In genomic region chr3:145924649-145925337, GRCm38 (mm10) we compare ENCODE assay signal across 8 mouse cellular contexts. TPM values are rescaled to one million over a fixed set of nuclear protein-coding genes. Genes with fewer than 3 reads are reported as not detected.
DNase-seq lines count a peak whose midpoint lies in the region; ATAC-seq lines count a peak whose summit lies in the region.

No protein-coding gene starts in this region.

- H3K36me3 ChIP-seq in hindbrain, embryonic 10.5 days: peaks cover 18% of the 10 kb centered on the region

- H3K4me1 ChIP-seq in hindbrain, embryonic 10.5 days (replicated peaks): peaks cover 26% of the 10 kb centered on the region

- no peaks in the 10 kb centered on the region for H3K9me3 ChIP-seq in hindbrain, embryonic 10.5 days

- peak overlapping the region; percentile 95 for H3K4me3 ChIP-seq in hindbrain, embryonic 10.5 days

- peak; percentile 65 for DNase-seq in Muller cell, postnatal 12 days (ENCODE audit: inconsistent ontology term)
- peak; percentile 57 to 67 for DNase-seq in cerebellum, adult 18-20 months
- DNase-seq in hindbrain, embryonic 10.5 days (ENCODE audit: low spot score): no peak
- peak; percentile 58 to 71 for DNase-seq in layer of hippocampus, postnatal 10 days (ENCODE audit: low spot score in 2 of 2)
- DNase-seq in lung, postnatal 10 days: peak; percentile 64
- peak; percentile 59 for DNase-seq in ovary, postnatal 36 days (ENCODE audit: low spot score)
- peak; percentile 52 for DNase-seq in urinary bladder, postnatal 25 days (ENCODE audit: low spot score)

- WGBS in hindbrain, embryonic 10.5 days: 5% methylated on average over 39 of the region's 39 CpGs

- H3K27ac ChIP-seq in hindbrain, embryonic 10.5 days: peak overlapping the region; percentile 95

- H3K27me3 ChIP-seq in hindbrain, embryonic 10.5 days (ENCODE audit: insufficient read depth, poor library complexity, severe bottlenecking): no peaks in the 10 kb centered on the region

- ATAC-seq in frontal cortex, adult (ENCODE audit: low TSS enrichment): peak; percentile 26

RNA-seq across cellular contexts. Expression of gene Bcl10, which starts 2.2 kb away (rescaled TPM):
- polyA plus RNA-seq in hindbrain, embryonic 10.5 days (2016; fragmentation: Nextera tagmentation; extraction: Ambion mirVana): 48.4 and 48.5 TPM in 2 replicates
- total RNA-seq in layer of hippocampus, postnatal 10 days (2021): 10 to 100 TPM; 16.8 to 17.5 TPM

RNA-seq across cellular contexts. Expression of gene 2410004B18Rik, which starts 13.0 kb away (rescaled TPM):
- 54.7 and 56.4 TPM in 2 replicates for polyA plus RNA-seq in hindbrain, embryonic 10.5 days (2016; fragmentation: Nextera tagmentation; extraction: Ambion mirVana)
- total RNA-seq in layer of hippocampus, postnatal 10 days (2021): 10 to 100 TPM; 35.8 to 44.8 TPM
